Mouse (Mus musculus): ENCODE results near the gene Nr4a1.

GRCm38 (mm10) chr15:101247155-101247498 lies 6.9 kb upstream of the Nr4a1 start:
- no peak for TF ChIP-seq CTCF (conservative IDR thresholded peaks at IDR 0.05; ENCODE audit: insufficient read depth, insufficient read length, low read depth, low read length)
- no peak for TF ChIP-seq POLR2A (IDR thresholded peaks at IDR 0.05; ENCODE audit: low read depth, low read length)

Data from kidney, adult 2 months (tissue).